Mouse (Mus musculus): Measurements from ENCODE around the gene Csrp3.

DNA sequence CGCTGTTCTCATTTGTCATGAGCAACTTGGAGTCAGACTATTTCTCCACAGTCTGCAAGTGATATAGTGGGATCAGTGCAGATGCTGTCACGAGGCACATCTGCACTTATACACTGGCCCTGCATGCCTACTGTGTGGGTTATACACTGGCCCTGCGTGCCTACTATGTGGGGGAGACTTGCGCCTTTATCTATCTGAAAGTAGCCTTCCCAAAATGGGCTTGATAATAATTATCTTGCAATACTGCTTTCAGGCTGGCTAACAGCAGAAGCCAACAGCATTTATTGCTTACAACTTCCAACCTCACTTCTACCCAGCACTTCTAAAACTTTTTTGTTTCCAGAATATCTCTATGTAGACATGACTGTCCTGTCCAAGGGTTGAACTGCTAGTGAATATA, 14.0 kb upstream of the Csrp3 start:
- TF ChIP-seq EP300 (IDR thresholded peaks at IDR 0.05; ENCODE audit: low read depth) (no peak), CTCF (IDR thresholded peaks at IDR 0.05; ENCODE audit: low read depth) (no peak)

All from liver, embryonic 14.5 days (tissue).